Mouse (Mus musculus) heart, postnatal 4 days (tissue): ENCODE data around the gene Gorab. TPM values are rescaled to one million over a fixed set of nuclear protein-coding genes. Genes with fewer than 3 reads are reported as not detected.

ENCODE experiments used
- DNase-seq: peaks from one replicate; pipeline ENCODE4 v3.0.0; 2021
- total RNA-seq, 2 experiments: library from RNA; stranded (reverse); gene quantifications; 2 replicates each; pipeline ENCODE4 v1.2.3; 2021

Gene Gorab
- total RNA-seq, 2 experiments from 2014 or later: 5.7 to 8.4 TPM

- no peak for DNase-seq
These were observed 47.3 kb downstream of the Gorab start for GRCm38 (mm10) chr1:163356167-163356566.

GRCm38 (mm10) chr1:163355626-163356156, 47.8 kb downstream of the Gorab start:
- no peak for DNase-seq

- DNase-seq: no peak
These were observed 52.5 kb downstream of the Gorab start for GRCm38 (mm10) chr1:163350988-163351387.

GRCm38 (mm10) chr1:163345541-163345940, 57.9 kb downstream of the Gorab start:
- DNase-seq: no peak

- DNase-seq: peak; percentile 12
These were observed 58.5 kb downstream of the Gorab start for GRCm38 (mm10) chr1:163344931-163345330.

GRCm38 (mm10) chr1:163339219-163339561, 64.3 kb downstream of the Gorab start:
- no peak for DNase-seq

- no peak for DNase-seq
These were observed 64.8 kb downstream of the Gorab start for GRCm38 (mm10) chr1:163338525-163339218.

GRCm38 (mm10) chr1:163337821-163338220, 65.6 kb downstream of the Gorab start:
- peak; percentile 49 for DNase-seq

Other genes with a start within 250 kb of the Gorab start
- gene Prrx1, start 90.0 kb downstream of the Gorab start, total RNA-seq: 10 to 100 TPM; 32.7 to 34.2 TPM